Mouse (Mus musculus) cerebellum, adult 2 months (tissue): ENCODE measurements at regions not wholly inside any gene's neighbourhood (a gene's known extent, or its start where the extent isn't known, plus 50 kb on each side); places are given as distances from the start of the nearest gene placed in this dataset.

ENCODE experiments used
- CTCF ChIP-seq: fragments of 200-500 bp; IDR thresholded peaks from 2 replicates; pipeline ENCODE4 v1.5.1; 2011; ENCODE audit warnings: low read depth, mild to moderate bottlenecking, control low read depth, low read length, moderate library complexity, borderline replicate concordance; ENCODE audit not compliant: insufficient read depth
- POLR2A ChIP-seq: fragments of 200-500 bp; IDR thresholded peaks from 2 replicates; pipeline ENCODE4 v1.6.1; 2011; ENCODE audit warnings: low read length, control low read depth, borderline replicate concordance; ENCODE audit not compliant: insufficient read depth

- no peak for TF ChIP-seq CTCF
- TF ChIP-seq POLR2A, result no peak
These were observed 364.2 kb upstream of the Mgmt start for GRCm38 (mm10) chr7:136530006-136530785.
